Mouse (Mus musculus) lung, adult 2 months (tissue): ENCODE measurements around the gene AC109138.7.

ENCODE experiments used
- CTCF ChIP-seq: fragments of 200-500 bp; IDR thresholded peaks from 2 replicates; pipeline ENCODE4 v1.5.1; 2011; ENCODE audit warnings: mild to moderate bottlenecking, low read length, control low read depth; ENCODE audit not compliant: insufficient read depth
- POLR2A ChIP-seq: fragments of 200-500 bp; IDR thresholded peaks from 2 replicates; pipeline ENCODE4 v1.6.1; 2011; ENCODE audit warnings: low read depth, mild to moderate bottlenecking, control low read depth, low read length, borderline replicate concordance; ENCODE audit errors: extremely low read depth

GRCm38 (mm10) chr19:4270972-4271371 lies 56.8 kb downstream of the AC109138.7 start:
- TF ChIP-seq CTCF: no peak
- no peak for TF ChIP-seq POLR2A
